Mouse (Mus musculus) lung, postnatal 0 days (tissue): ENCODE measurements at regions not wholly inside any gene's neighbourhood (a gene's known extent, or its start where the extent isn't known, plus 50 kb on each side); places are given as distances from the start of the nearest gene placed in this dataset.

Experiments used
- CTCF ChIP-seq: IDR thresholded peaks from 2 replicates; pipeline ENCODE4 v1.5.1; 2016; ENCODE audit warnings: antibody characterized with exemption, mild to moderate bottlenecking
- EP300 ChIP-seq: IDR thresholded peaks from 2 replicates; pipeline ENCODE4 v1.6.1; 2016; ENCODE audit warnings: antibody characterized with exemption, mild to moderate bottlenecking, control low read depth

DNA sequence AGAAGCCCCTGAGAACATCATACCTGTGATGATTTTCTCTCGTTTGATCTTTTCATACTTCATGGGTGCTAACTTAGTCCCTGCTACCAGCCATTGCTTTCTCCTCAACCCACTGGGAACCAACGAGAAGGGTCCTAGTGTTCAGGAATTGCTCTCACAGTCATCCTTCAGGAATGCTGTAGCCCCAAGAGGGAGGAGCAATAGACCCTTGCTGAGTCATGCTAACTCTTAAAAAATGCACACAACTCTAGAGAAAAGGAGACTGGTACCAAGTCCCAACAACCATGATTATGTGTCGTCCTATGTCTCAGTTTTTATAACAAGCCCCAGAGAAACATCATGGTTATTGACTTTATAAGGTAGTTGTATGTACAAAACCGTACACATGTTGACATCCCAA is 180.7 kb upstream of the Maf start:
- TF ChIP-seq CTCF (no peak), EP300 (no peak)
